Mouse (Mus musculus) gastrocnemius, adult 8-10 months (tissue): ENCODE results near the gene Cobl. TPM values are rescaled to one million over a fixed set of nuclear protein-coding genes. Genes with fewer than 3 reads are reported as not detected.

Experiments
- DNase-seq, 2 experiments: peaks; one replicate each; pipeline ENCODE4 v3.0.0; 2022; ENCODE audit warnings: low spot score in 2 of 2
- total RNA-seq, 4 experiments: library from RNA; stranded (reverse); gene quantifications; 2 replicates each; pipeline ENCODE4 v1.2.4; 2022

The Cobl gene
- total RNA-seq, 4 experiments from 2014 or later, result 116 to 159 (median 133) TPM

DNA sequence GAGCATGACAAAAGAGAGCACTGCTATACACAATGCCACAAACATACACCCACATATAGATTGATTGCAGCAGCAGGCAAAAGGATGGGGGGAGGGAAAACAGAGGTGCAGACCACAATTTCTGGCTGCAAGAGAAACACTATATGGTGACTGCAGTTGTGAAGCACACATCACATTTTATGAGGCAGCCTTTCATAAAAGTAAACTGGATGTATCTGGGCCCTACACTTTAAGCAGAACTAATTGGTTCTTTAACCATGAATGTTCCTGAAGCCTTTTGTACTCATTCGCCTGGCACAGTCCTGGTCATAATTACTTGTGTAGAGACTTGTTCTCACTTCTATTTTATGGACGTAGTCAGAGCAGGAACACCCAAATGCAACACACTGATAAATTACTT, 19.5 kb downstream of the Cobl start:
- DNase-seq, result no peak

GRCm38 (mm10) chr11:12444215-12444614, 20.5 kb downstream of the Cobl start:
- DNase-seq, result no peak

DNA sequence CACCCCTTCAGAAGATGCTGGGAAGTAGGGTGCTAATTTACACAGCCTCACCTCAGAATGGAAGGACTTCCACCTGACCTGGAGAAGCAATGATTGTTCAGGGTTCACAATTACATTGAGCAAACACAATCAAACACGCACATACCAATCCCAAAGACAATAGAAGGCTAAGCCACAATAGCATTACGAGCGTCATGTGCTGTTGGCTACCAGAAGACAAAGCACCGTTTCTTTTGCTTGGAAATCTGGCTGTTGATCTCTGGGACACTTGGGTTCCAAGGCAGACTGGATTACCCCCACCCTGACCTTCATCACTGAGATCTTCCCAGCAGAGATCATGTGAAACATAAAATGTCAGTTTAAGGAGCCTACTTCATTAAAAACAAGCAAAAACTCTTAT, 21.1 kb downstream of the Cobl start:
- no peak for DNase-seq

DNA sequence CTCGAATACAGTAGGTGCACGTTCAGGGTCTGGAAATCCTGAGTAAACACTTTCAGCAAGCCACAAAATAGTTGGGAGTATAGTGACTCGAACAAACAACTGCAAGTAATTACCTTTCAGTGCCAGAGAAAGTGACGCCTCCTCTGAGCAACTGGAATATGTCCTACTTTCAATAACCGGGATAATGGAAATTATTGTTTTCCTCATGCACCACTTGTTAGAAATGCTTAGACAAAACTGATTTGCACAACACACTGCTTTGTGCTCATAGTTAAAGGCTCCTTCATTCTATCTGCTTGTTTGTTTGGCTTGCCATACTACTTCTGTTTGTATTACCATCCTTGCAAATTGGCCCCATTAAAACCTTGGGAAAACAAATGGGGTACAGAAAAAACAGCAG, 21.6 kb downstream of the Cobl start:
- no peak for DNase-seq

GRCm38 (mm10) chr11:12442283-12442682, 22.5 kb downstream of the Cobl start:
- DNase-seq, result no peak

GRCm38 (mm10) chr11:12435905-12436304, 28.9 kb downstream of the Cobl start:
- DNase-seq, result no peak

DNA sequence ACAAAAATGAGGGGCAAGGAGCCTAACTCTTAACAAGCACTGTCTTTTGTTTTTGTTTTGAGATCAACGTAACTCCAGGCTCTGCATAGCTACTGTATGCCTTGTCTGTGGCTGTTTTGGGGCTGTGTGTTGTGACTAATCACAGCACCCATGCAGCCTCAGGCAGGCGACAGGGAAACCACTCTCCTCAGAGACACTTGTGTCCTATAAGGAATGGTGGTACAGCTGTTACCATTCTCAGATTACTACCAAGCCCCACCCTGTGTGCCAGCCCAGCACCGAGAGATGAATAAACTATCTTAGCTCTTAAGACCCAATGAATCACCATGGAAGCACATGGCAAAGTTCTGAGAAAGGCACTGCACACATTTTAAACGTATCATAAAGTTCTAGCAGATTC, 29.7 kb downstream of the Cobl start:
- peak; percentile 30 to 69 for DNase-seq

DNA sequence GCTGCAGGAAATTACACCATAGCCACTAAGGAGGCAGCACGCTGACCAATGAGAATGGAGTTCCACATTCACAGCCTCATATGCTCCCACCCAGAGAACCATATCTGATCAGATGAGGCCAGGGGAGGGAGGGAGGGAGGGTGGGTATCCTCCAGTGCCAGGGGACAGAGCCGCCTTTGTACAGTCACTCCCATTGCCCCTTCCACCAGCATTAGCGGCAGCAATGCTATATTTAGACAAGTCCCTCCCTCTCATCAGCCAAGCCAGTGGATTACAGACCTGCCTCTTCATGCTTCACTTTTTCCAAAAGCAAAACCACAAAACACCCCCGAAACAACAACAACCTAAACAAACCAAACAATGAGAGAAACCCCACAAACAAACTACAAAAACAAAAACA, 30.2 kb downstream of the Cobl start:
- DNase-seq, result peak in 1 of 2 experiments; percentile 12

DNA sequence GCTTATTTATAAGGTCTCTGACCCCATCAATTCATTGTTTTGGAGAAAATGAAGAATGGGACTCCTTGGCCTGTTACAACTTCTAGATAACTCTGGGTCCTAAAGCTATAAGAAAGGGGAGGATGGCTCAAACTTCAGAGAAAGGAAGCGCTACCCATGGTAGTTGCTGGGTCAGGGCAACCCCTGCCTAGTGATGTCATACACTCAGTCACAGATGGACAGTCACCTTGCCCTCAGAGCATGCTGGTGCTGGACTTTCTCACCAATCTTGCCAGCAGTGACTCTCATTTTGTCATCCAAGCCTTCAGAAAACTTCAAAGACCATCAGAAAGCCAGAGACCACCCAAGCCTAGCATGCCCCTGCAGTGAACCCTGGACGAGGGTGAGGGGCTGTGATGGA, 32.8 kb downstream of the Cobl start:
- no peak for DNase-seq

GRCm38 (mm10) chr11:12430231-12431041, 34.3 kb downstream of the Cobl start:
- DNase-seq, result no peak

DNA sequence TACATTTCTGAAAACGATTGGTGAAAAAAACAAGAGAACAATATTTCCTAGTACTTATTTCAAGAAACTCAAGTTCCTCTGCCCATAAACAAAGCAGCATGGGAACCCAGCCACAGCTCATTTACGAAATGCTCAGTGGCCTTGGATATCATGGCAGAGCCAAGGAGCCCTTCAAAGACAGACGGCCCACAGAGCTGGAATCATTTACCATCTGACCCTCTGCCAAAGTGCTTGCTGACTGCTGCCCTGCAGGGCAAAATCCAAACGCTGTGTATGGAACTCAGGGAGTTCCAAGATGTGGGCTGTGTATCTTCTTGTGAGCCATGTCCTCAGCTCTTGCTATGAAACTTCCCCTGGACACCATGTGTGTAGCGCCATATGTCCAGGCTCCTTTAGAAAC, 38.0 kb downstream of the Cobl start:
- peak; percentile 45 to 53 for DNase-seq

GRCm38 (mm10) chr11:12424205-12424604, 40.6 kb downstream of the Cobl start:
- DNase-seq, result no peak

DNA sequence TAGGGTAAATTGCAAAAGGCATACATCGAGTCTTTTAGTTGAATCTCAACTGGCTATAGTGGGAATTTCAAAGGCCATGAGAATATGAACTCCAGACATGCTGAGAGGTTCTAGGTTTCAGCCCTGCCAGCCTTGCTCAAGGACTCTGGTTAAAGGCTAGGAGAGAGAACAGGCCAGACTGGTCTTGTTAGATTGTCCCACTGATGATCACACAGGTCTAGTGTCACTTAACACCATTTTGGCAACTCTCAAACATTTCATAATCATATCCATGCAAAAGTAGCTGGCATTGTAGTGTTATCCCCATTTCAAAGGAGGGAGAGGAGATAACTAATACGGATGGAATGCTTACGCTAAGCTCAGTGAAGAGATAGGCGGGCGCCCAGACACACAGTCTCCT, 43.6 kb downstream of the Cobl start:
- DNase-seq, result no peak

DNA sequence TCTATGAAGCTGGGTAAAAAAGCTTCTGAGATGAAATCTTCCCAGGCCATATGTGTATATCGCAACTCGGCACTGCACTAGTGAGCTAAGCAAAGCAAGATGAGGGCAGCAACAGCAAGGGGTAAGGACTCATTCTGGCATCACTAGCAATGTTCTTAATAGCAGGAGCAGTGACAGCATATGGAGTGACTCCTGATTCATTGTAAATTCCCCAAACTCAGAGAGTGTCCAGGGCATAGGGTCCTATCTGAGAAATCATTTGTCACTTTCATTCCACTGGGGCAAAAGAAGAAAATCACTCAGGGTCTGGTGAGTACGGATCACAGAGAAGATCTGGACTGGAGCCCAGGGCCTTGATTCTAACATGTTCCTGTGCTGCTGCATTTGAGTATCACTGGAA, 44.6 kb downstream of the Cobl start:
- no peak for DNase-seq

DNA sequence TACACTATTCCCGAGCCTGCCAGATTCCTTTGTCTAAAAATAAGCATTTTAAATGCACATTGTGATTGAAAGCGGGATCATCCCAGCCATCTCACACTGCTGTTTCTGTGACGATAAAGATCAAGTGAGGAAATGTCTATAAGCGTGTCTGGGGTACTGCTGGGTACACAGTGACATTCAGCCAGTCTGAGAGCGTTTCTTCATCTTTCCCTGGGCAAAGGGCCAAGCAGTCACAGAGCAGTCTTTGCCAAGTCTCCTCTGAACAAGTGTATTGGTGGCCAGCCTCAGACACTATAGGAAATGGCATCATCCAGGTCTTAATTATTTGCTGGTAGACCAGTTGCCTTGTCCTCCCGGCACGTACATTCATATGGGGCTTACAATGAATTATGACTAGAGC, 47.9 kb downstream of the Cobl start:
- peak in 1 of 2 experiments; percentile 15 for DNase-seq

GRCm38 (mm10) chr11:12415329-12415728, 49.4 kb downstream of the Cobl start:
- no peak for DNase-seq

GRCm38 (mm10) chr11:12411950-12412349, 52.8 kb downstream of the Cobl start:
- DNase-seq, result no peak

GRCm38 (mm10) chr11:12411075-12411807, 53.5 kb downstream of the Cobl start:
- no peak for DNase-seq

- no peak for DNase-seq
Observed at GRCm38 (mm10) chr11:12409463-12409862, 55.3 kb downstream of the Cobl start.

DNA sequence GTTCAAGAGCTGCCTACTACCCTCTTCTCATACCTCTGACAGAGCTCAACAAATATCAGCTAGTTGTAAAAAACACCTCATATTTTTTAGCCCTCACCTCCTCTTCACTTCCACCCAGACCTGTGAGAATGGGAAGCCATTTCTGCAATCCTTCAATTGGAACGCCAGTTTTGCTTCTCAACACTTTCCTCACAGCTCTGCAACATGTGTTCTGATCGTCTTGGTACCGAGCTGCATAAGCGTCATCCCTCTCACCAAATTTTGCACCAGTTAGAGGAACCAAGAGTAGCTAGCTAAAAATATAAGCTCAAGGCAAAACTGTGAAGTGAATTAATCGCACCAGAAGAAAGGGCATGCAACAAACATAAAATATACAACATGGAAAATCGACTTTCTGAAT, 56.9 kb downstream of the Cobl start:
- no peak for DNase-seq

DNA sequence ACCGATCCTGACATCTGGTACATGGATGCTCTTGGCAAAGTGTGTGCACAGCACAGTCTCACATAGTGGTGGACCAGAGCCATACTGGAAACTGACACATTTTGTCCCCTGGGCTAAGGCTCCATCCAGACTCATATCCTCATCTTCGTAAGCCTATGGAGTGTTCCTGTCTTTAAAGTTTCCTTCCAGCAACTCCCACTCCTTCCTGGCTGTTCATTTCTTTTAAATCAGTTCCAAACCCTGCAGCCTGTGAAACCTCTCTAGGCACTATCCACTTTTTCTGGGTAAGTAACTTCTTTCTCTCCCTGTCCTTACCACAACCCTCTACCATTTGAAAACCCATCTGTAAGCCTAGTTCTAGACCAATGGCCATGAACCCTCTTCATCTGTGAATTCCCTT, 64.9 kb downstream of the Cobl start:
- DNase-seq, result no peak

DNA sequence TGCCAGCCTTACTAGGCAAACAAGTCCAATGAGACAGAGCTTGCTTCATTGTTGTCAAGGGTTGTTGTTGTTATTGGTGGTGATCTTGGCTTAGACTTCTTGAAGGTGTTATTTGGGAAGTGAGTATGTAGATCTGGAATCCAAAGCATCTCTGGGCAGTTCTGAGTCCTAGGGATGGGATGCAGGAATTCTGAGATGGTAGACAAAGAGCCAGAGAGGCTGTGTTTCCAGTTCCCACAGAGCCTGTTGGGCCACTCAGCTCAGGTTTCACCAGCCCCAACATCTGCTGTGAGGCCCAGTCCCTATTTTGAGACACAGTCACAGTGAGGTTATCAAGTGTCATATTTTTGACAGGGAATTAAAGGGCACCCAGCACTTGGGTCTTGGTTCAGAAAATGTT, 68.6 kb downstream of the Cobl start:
- peak; percentile 35 to 40 for DNase-seq

DNA sequence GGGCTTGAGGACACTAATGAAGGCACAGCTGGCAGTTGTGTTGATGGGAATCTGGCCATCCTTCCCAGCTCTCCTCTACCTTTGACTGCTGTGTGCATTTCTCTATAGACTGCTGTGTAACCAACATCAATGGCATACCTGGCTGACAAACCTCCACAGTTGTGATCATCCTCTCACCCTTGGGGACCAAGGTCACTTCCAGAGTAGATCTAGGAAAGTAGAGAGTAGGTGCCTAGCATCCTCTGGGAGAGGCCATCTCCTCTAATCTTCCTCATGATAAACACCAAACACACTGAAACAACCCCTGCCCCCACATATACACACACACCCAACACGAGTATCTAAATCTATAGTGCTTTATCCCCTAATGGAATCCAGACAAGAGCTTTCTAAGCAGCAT, 70.1 kb downstream of the Cobl start:
- DNase-seq, result no peak
